Mouse (Mus musculus) urinary bladder, adult 2 months (tissue): ENCODE results near the gene Olfr1286. TPM values are rescaled to one million over a fixed set of nuclear protein-coding genes. Genes with fewer than 3 reads are reported as not detected.

Experiments used
- DNase-seq: peaks from one replicate; pipeline ENCODE4 v3.0.0; 2022; ENCODE audit warnings: low spot score
- polyA plus RNA-seq: library from polyadenylated mRNA; depleted of rRNA; stranded (reverse); fragments of >200 nt; gene quantifications from 2 replicates; pipeline ENCODE4 v1.2.3, GENCODE M21; 2012; rRNA removed

Olfr1286 gene
- polyA plus RNA-seq, result not detected in 2 replicates

- DNase-seq, result no peak
These were observed at the start of gene Olfr1286 for GRCm38 (mm10) chr2:111422931-111423330. Gene Olfr1286 (minus strand): TSS chr2:111423115.

DNA sequence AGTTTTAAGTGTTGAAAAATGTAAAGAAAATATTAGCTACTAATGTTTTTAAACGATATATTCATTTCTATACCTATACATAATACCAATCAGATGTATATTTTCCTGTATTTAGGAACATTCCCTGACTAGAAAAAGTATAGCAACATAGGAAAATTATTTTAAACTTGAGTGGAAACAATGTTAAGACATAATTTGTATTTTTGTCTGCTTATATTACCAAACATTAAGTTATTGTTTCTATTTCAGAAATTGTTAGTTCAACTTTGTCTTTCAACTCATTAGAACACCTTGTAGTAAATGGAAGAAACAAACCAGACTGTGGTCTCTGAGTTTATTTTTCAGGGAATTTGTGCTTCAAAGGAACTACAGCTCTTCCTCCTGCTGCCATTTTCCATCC, 25.9 kb upstream of the Olfr1286 start, which contains the start of gene Olfr1287:
Gene Olfr1287 (plus strand): TSS at position 301 of the 400 bp plus-strand sequence.
- DNase-seq, result no peak

DNA sequence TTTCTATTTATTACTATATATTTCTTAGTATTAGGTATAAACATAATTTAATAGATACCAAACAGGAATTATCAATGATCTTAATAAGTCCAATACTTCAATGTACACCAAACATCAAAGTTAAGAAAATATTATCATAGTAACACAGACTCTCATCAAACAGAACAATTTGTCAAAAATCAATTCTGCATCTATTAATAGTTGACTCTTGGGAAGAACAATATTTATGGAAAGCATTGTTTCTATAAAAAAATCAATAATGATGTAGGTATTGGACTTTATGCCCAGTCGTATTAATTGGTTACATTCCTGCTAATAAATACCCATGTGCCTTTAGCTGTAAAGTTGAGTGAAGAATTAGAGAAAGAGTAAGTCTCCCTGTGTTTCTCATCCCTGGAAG, 47.7 kb downstream of the Olfr1286 start, which contains the start of gene Olfr1284:
Gene Olfr1284 (plus strand): TSS at position 301 of the 400 bp plus-strand sequence.
- no peak for DNase-seq

Other genes with a start within 250 kb of the Olfr1286 start
- not detected in 2 replicates for gene 4930430A15Rik, start 193.5 kb downstream of the Olfr1286 start, polyA plus RNA-seq
- gene Olfr1275, start 187.8 kb downstream of the Olfr1286 start, polyA plus RNA-seq, result not detected in 2 replicates
- gene Olfr1276, start 168.6 kb downstream of the Olfr1286 start, polyA plus RNA-seq, result not detected in 2 replicates
- gene Olfr1277, start 149.0 kb downstream of the Olfr1286 start, polyA plus RNA-seq, result not detected in 2 replicates
- gene Olfr1278, start 133.0 kb downstream of the Olfr1286 start, polyA plus RNA-seq, result not detected in 2 replicates
- not detected in 2 replicates for gene Olfr1279, start 122.5 kb downstream of the Olfr1286 start, polyA plus RNA-seq
- not detected in 2 replicates for gene Olfr1280, start 109.1 kb downstream of the Olfr1286 start, polyA plus RNA-seq
- gene Olfr1281, start 96.6 kb downstream of the Olfr1286 start, polyA plus RNA-seq, result not detected in 2 replicates
- gene Olfr1282, start 87.0 kb downstream of the Olfr1286 start, polyA plus RNA-seq, result not detected in 2 replicates
- gene Olfr1283, start 56.3 kb downstream of the Olfr1286 start, polyA plus RNA-seq, result not detected in 2 replicates
- gene Olfr1284, start 47.6 kb downstream of the Olfr1286 start, polyA plus RNA-seq, result not detected in 2 replicates
- not detected in 2 replicates for gene Olfr1287, start 26.0 kb upstream of the Olfr1286 start, polyA plus RNA-seq
- not detected in 2 replicates for gene Olfr1288, start 51.0 kb upstream of the Olfr1286 start, polyA plus RNA-seq
- not detected in 2 replicates for gene Olfr1289, start 57.7 kb upstream of the Olfr1286 start, polyA plus RNA-seq
- not detected in 2 replicates for gene Olfr1290, start 70.7 kb upstream of the Olfr1286 start, polyA plus RNA-seq
- not detected in 2 replicates for gene Olfr1291-ps1, start 74.1 kb upstream of the Olfr1286 start, polyA plus RNA-seq
- not detected in 2 replicates for gene Olfr1293-ps, start 102.1 kb upstream of the Olfr1286 start, polyA plus RNA-seq
- gene Olfr1294, start 117.2 kb upstream of the Olfr1286 start, polyA plus RNA-seq, result not detected in 2 replicates
- gene Olfr1295, start 146.6 kb upstream of the Olfr1286 start, polyA plus RNA-seq, result not detected in 2 replicates
- not detected in 2 replicates for gene Olfr1297, start 203.4 kb upstream of the Olfr1286 start, polyA plus RNA-seq
- not detected in 2 replicates for gene Olfr1298, start 226.1 kb upstream of the Olfr1286 start, polyA plus RNA-seq
- gene Olfr1299, start 238.3 kb upstream of the Olfr1286 start, polyA plus RNA-seq, result not detected in 2 replicates